9 mouse cellular contexts compared by ENCODE assay signal in genomic region chr15:86243708-86244107, GRCm38 (mm10). TPM values are rescaled to one million over a fixed set of nuclear protein-coding genes. Genes with fewer than 3 reads are reported as not detected.
DNase-seq lines count a peak whose midpoint lies in the region; ATAC-seq and TF ChIP-seq lines count a peak whose summit lies in the region.
"Had no signal": no experiment of that assay in that cellular context is flagged by ENCODE, and none has a peak within 500 bp of the region (broad histone marks: within the 10 kb centered on the region; RNA-seq: fewer than 3 reads in every experiment).

No protein-coding gene starts in this region.

- TF ChIP-seq CTCF in cerebellum, adult 2 months (IDR thresholded peaks at IDR 0.05; ENCODE audit: borderline replicate concordance, insufficient read depth, low read depth, low read length): peak; percentile 65
- peak; percentile 84 for TF ChIP-seq CTCF in left cerebral cortex, adult 2 months (IDR thresholded peaks at IDR 0.05)

- no peak overlapping the region for H3K4me3 ChIP-seq in cerebellum, adult 2 months (replicated peaks; ENCODE audit: insufficient read depth, low read depth, low read length)
- no peak overlapping the region for H3K4me3 ChIP-seq in left cerebral cortex, adult 2 months
- H3K4me3 ChIP-seq: neural tube, embryonic 12.5 days had no signal

- intact Hi-C loops in gastrocnemius, postnatal 14 days (cut with DNase I; ENCODE audit: low total_unique reads): no loop called here
- intact Hi-C loops in left cerebral cortex, adult 2 months (cut with DNase I): loop anchor here (1.0 to 10.0 kb wide), 4 partner anchors 162 to 1721 kb away; no protein-coding TSS in a partner anchor

- no peaks in the 10 kb centered on the region for H3K27me3 ChIP-seq in cerebellum, adult 2 months (ENCODE audit: control insufficient read depth, insufficient read depth, low read length)
- H3K27me3 ChIP-seq: neural tube, embryonic 12.5 days had no signal

- TF ChIP-seq POLR2A in cerebellum, adult 2 months (IDR thresholded peaks at IDR 0.05; ENCODE audit: borderline replicate concordance, insufficient read depth, low read length): no peak

- ATAC-seq in neutrophil, adult 5-6 weeks (ENCODE audit: extremely low read depth, insufficient number of reproducible peaks, low FRiP score, poor library complexity, severe bottlenecking): 0 out of 2 replicates have a peak, but pooled peaks have one; percentile 27

- 47% methylated on average over 8 of the region's 8 CpGs for WGBS in cerebellum, adult 2 months

- DNase-seq in left cerebral cortex, adult 18-20 months (ENCODE audit: low spot score in 2 of 2): peak; percentile 82 to 86
- DNase-seq in left cerebral cortex, adult 11 months (ENCODE audit: low spot score): no peak
- peak; percentile 28 for DNase-seq in MEL-GATA-1-ER (ENCODE audit: extremely low read depth, low read depth)
- DNase-seq in cerebellum, adult 2 months: peak; percentile 80 to 86
- DNase-seq in gastrocnemius, postnatal 14 days: peak; percentile 44
- peak; percentile 64 to 74 for DNase-seq in left cerebral cortex, adult 2 months (ENCODE audit: extremely low spot score in 1 of 2, low spot score in 2 of 2)
- no peak for DNase-seq in Muller cell, postnatal 12 days (ENCODE audit: inconsistent ontology term)

- H3K27ac ChIP-seq in cerebellum, adult 2 months (ENCODE audit: insufficient read depth, low read length): no peak overlapping the region
- no peak overlapping the region for H3K27ac ChIP-seq in left cerebral cortex, adult 2 months
- H3K27ac ChIP-seq: neural tube, embryonic 12.5 days had no signal

- H3K4me1 ChIP-seq in cerebellum, adult 2 months (ENCODE audit: control insufficient read depth, insufficient read depth, low read length): peaks cover 20% of the 10 kb centered on the region; the same call in 1 of the 2 replicates
- H3K4me1 ChIP-seq: neural tube, embryonic 12.5 days had no signal

RNA-seq across cellular contexts. Expression of gene Tbc1d22a, which starts 29.4 kb away (rescaled TPM):
- total RNA-seq in left cerebral cortex, adult 18-20 months (2021): 10 to 100 TPM; 34.4 to 35.0 TPM
- 23.0 and 23.3 TPM in 2 replicates for polyA plus RNA-seq in cerebellum, adult 2 months (2012; rRNA removed)
- total RNA-seq in gastrocnemius, postnatal 14 days (2021): 10 to 100 TPM; 10.4 to 11.9 TPM
- total RNA-seq in left cerebral cortex, adult 2 months (2021): 10 to 100 TPM; 32.8 to 34.3 TPM
- total RNA-seq in neutrophil, adult 5-6 weeks (2017): 23.2 and 38.2 TPM in 2 replicates

RNA-seq across cellular contexts. Expression of gene Cerk, which starts 57.8 kb away (rescaled TPM):
- 10 to 100 TPM; 57.3 to 58.8 TPM for total RNA-seq in left cerebral cortex, adult 18-20 months (2021)
- polyA plus RNA-seq in cerebellum, adult 2 months (2012; rRNA removed): 152 and 159 TPM in 2 replicates
- total RNA-seq in gastrocnemius, postnatal 14 days (2021): 1 to 10 TPM; 6.5 to 7.4 TPM
- total RNA-seq in left cerebral cortex, adult 2 months (2021): 10 to 100 TPM; 57.9 to 59.0 TPM
- 114 and 127 TPM in 2 replicates for total RNA-seq in neutrophil, adult 5-6 weeks (2017)

Comparison
In these comparisons a context has a peak if more than half of its experiments do, and no peak if none do; other contexts are left out.
1. DNase-seq: peak in left cerebral cortex, adult 18-20 months (2 of 2), MEL-GATA-1-ER (single experiment), cerebellum, adult 2 months (2 of 2), gastrocnemius, postnatal 14 days (single experiment) and left cerebral cortex, adult 2 months (2 of 2); none in left cerebral cortex, adult 11 months (single experiment) and Muller cell, postnatal 12 days (single experiment).
2. RNA of gene Cerk, which starts 57.8 kb away (total RNA-seq): 114 to 127 TPM in neutrophil, adult 5-6 weeks, 57.9 to 59.0 TPM in left cerebral cortex, adult 2 months and 57.3 to 58.8 TPM in left cerebral cortex, adult 18-20 months; 6.5 to 7.4 TPM in gastrocnemius, postnatal 14 days; every median in the first group is over 4 times any median in the second.